Mouse (Mus musculus): ENCODE data around the gene Cyp4f39.
"Not testable (repeated sequence)": the region's sequence is repeated elsewhere in the genome, so short reads cannot be mapped to it uniquely, and the experiment has no call there.

Cyp4f39 gene

DNA sequence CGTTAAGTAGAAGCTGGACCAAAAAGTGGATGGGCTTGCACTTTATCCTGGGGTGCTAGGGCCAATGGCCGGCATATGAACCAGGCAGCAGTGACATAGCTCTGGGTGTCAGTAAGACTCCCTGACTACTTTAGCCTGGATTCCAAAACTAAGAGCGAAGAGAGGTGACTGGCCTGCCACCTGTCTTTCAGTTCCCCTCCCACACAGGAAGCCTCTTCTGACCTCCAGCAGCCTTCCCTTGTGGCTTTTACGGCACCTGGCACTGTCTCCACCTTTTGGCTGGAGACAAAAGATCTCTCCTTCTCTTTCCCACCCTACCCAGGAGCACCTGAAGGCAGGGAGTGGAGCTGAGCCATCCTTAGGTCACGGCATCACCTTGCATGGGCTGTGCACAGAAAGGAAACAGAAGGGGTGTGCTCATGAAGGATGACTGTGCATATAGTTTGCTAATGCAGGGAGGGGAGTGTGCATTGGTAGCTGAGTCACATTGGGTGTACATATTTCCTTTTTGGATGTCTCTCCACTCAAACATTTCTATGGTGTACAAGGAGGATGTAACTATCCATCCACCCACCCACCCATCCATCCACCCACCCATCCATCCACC, 22.5 kb downstream of the Cyp4f39 start:
- no peak for DNase-seq (ENCODE audit: low spot score)

DNA sequence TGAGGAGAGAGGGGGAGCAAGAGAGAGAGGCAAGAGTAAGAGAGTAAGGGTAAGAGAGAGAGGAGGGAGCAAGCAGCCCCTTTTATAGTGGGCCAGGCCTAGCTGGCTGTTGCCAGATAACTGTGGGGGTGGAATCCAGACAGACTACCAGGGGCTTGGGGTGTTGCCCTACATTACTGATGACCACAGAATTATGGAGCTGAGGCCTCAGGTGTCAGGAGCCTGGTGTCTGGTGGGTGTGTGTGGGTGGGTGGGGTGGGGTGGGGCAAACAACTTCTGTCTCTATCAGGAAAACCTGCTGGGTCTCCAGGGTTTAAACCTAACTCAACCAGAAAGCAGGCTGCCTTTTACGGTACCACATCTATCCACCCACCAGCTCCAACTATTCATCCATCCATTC, 24.7 kb downstream of the Cyp4f39 start:
- no peak for DNase-seq (ENCODE audit: low spot score)

DNA sequence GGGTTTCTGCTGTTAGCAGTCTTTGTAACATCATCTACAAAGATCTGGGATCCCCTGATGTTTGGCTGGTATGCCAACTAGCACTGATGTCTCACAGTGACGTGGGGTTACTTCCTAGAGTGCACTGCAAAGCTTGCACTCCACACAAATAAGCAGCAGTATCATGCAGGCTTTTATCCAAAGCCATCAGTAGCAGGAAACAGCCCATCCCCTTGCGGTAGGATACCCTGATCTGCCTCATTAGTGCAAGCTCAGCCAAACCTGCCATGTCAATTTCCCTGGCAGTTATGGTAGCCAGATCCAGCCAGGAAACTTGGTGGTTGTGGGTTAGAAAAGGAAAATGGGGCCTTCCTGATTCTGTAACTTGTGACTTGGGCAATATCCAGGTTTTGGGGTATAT, 26.2 kb downstream of the Cyp4f39 start:
- DNase-seq (ENCODE audit: low spot score): no peak

DNA sequence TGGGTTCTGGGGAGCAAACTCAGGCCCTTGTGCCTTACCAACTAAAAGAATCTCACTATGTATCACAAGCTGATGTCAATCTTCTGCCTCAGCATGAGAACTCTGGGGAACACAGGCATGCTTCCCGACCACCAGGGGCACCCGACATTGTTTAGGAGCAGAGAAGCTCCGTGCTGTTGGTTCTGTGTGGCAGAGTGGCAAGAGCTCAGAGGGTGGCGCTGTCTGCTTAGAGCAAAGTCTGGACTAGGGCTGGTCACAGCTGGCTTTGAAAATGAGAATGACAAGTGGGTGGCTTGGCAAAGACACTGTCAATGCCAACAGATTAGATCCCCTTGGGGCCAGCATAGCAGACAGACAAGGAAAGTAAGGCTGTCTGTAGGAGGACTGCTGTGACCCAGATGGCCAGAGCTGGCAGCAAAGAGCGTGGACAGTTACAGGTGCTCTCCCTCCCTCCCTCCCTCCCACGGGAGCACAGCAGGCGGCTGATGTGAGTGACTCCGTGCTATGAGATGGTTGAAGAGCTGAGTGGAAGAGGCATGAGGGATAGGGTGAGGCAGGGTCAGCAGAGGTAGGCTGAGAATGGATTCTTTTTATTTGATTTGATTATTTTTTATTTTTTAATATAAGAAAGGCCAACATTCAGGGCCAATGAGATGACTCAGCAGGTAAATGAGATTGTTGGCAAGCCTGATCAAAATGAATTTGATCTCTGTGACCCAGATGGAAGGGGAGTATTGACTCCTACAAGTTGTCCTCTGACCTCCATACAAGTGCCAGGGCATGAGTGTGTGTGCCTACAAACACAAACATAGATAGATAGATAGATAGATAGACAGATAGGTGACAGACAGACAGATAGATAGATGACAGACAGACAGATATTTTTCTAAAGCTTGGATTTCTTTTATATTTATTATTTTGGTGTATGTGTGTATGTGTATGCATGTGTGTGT, 27.3 kb downstream of the Cyp4f39 start:
- DNase-seq (ENCODE audit: low spot score): peak; percentile 40

DNA sequence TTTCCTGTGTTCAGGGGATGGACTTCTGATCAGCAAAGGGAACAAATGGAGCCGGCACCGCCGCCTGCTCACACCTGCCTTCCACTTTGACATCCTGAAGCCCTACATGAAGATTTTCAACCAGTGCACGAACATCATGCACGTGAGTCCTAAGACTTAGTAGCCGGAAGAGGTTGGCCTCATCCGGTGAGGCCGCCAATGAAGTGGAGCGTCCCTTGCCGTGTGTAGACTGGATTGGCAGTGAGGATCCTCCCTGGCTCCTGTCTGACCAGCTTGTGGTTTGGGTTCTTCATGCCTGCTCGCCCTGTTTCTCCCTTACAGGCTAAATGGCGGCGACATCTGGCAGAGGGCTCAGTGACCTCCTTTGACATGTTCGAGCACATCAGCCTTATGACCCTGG, 29.2 kb downstream of the Cyp4f39 start:
- DNase-seq (ENCODE audit: low spot score): no peak

DNA sequence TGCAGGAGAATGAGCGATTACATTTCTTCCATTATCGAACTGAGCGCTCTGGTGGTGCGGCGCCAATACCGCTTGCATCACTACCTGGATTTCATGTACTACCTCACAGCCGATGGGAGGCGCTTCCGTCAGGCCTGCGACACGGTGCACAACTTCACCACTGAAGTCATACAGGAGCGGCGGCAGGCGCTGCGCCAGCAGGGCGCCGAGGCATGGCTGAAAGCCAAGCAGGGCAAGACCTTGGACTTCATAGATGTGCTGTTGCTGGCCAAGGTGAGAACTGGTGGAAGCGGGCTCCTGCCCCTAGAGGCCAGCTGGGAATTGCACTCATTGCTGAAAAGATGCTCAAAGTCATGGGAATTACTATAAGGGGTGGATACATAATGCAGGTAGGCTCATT, 30.7 kb downstream of the Cyp4f39 start:
- peak; percentile 77 for DNase-seq (ENCODE audit: low spot score)

DNA sequence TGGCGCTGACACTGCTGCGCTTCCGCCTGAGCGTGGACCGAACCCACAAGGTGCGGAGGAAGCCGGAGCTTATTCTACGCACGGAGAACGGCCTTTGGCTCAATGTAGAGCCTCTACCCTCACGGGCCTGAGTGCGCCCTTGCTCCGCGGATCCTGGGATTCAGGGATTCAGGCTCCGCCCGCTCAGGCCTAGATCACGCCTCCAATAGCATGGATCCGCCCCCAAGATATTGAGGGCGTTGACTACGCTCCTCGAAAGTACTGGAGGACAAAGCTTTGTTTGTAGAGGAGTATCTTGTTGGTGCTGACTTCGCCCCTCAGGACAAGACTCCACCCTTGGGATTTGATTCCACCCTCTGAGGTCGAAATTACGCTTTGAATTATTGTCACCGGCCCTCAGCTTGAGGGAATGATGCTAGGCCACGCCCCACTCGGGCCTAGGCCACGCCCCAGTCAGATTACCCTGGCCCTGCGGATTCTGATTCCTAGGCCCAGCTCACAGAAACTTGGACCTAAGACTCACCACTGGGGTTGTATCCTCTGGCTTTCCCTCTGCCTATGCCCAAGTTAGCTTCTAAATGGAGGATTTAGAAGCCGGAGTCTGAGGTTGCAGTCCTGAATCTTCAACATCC, 39.9 kb downstream of the Cyp4f39 start:
- peak; percentile 78 for DNase-seq (ENCODE audit: low spot score)

DNA sequence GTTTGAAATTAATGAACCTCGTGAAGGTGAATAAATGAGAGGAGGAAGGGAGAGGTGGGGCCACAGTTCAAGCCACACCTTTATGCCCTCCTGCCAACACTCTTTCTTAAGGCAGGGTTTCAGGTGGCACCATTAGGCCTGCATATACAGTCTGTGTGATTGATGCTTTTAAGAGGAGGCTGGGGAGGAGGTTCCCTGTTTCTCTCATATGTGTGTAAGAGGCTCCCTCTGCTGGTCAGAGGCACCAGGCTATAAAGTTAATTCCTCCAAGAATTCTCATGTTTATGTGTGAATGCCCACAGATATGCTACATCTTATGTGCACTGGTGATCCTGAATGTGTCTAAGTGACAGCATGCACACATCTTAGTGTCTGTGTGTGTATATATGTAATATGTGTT, 42.1 kb downstream of the Cyp4f39 start:
- DNase-seq (ENCODE audit: low spot score): peak; percentile 85

DNA sequence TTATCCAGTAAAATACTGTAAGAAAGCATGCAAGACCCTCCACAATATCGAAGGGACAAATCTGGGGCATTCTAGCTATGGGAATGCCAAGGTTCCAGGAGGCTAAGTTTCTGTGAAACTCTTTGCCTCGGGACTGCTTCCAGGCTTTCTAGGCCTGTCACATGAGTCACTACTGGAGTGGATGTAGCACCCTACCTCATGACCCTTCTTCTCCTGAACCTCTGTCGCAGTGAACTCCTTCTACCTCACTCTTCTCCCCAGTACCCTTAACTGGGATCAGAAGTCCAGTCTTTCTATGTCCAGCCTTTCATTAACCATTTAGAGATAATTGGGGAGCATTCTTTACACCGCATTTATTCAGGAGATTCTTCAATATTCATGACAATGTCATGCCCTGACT, 48.0 kb downstream of the Cyp4f39 start:
- not testable (repeated sequence) for DNase-seq (ENCODE audit: low spot score)

DNA sequence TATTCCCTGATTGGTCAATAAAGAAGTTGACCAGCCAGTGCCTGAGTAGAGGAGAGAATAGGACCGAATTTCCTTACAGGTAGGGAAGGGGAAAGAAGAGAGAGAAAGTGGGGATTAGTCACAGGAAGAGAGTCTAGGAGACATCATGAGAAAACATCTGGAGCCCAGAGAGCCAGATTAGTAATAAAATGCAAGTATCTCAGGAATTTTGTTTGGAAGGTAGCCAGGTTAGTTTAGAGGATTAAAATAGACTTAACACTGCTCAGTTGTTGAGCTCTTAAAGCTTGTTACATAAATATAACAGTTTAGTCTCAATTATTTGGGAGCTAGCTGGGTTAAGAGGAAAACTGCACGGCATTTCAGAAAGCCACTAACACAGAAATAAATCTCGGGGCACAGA, 48.5 kb downstream of the Cyp4f39 start:
- DNase-seq (ENCODE audit: low spot score): no peak

DNA sequence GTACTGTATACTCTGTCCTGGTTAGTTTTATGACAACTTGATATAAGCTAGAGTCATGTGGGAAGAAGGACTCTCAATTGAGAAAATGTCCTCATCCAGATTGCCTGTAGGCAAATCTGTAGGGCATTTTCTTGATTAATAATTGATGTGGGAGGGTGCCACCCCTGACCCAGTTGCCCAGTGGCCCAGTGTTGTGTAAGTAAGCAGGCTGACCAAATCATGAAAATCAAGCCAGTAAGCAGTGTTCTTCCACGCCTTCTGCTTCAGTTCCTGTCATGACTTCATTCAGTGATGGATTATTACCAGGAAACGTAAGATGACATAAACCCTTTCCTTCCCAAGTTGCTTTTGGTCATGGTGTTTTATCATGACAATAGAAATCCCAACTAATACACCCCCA, 50.6 kb downstream of the Cyp4f39 start:
- no peak for DNase-seq (ENCODE audit: low spot score)

DNA sequence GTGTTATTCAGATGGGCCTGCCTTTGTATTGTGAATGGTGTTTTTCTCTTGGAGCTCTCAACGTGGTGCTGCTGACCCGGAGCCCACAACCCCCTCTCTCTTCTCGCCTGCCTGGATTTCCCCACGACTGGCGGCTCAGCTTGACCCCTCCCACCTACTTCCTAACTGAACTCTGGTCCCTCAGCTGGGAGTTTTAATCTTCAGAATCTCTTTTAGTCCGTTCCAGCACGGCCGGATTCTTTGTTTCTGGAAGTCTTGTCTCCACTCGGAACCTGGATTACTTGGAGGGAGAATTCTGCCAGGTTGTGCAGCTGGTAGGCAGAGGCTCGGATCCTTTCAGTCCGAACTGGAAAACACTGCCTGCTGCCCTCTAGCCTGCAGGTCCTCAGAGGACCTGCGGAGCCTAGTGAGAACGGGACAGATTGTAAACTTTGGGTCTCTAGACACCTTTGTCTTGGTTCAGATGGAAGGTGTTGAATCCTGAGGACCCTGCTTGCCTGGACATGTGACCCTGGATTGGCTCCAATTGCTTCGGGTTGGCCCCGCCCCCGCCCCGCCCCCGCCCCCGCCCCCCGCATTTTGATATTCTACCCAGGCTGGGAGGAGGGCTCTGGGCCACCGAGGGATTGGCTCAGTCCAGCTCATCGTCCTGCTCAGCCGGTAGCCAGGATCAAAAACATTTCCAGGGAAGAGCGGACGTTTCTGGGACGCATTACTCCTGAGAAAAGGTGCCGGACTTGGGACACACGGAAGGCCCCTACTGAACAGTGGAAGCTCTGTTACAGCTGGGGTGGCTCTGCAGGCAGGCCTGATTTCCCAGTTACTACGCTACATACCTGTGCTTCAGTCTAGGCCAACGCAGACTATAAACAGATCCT, 53.6 kb downstream of the Cyp4f39 start, which contains the start of gene Cyp4f17:
Cyp4f17 (plus strand) TSS at position 200 of the 878 bp plus-strand sequence.
- peak; percentile 79 for DNase-seq (ENCODE audit: low spot score)

DNA sequence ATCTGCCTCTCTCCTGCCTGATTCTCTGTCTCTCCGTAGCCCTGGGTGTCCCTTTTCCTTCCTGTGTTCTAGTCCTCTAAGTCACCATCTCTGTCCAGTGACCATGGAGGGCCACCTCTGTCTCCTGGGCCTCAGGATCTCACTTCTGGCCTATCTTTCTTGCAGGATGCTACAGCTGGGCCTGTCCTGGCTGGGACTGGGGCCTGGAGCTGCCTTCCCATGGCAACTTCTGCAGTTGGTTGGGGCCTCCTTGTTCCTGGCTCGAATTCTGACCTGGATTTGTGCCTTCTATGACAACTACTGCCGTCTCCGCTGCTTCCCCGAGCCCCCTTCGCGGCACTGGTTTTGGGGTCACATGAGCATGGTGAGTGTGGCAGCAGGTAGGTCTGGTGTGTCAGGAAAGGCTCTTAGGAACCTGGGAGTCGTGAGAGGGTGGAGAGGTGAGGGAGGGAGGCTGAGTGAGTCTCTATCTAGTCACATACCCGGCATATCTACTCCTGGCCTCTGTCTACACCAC, 54.3 kb downstream of the Cyp4f39 start:
- DNase-seq (ENCODE audit: low spot score): no peak

DNA sequence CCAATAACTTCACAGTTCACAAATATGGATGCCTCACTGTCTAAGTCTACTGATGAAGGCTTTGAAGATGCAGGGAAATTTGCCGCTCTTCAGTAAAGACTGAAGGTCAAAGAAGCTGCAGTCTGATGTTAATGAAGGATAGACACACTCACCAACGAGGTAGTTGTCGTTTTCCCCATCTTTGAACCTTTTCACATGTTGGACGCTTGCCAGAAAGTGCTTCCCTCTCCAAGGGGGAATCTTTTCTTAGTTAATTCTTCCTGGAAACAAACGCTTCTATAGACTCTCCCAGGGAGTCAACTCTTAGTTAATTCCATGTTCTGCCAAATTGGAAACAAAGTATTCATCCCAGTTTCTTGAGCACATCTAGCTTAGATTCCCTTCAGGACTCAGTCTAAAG, 63.6 kb downstream of the Cyp4f39 start:
- DNase-seq (ENCODE audit: low spot score): no peak

DNA sequence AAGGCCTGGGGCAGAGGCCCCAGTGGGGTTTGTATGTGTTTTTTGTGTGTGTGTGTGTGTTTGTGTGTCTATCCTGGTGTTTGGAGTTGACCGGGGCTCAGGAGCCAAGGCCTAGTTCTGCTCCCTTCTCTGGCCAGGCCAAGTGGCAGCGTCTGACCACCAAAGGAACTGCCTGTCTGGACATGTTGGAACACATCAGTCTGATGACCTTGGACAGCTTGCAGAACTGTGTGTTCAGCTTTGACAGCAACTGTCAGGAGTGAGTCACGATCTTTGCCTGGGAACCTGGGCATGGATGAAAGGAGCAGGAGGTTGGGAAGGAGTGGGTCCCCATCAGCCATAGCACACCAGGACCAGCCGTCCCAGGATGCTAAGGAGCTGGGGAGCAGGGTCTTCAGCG, 69.5 kb downstream of the Cyp4f39 start:
- no peak for DNase-seq (ENCODE audit: low spot score)

DNA sequence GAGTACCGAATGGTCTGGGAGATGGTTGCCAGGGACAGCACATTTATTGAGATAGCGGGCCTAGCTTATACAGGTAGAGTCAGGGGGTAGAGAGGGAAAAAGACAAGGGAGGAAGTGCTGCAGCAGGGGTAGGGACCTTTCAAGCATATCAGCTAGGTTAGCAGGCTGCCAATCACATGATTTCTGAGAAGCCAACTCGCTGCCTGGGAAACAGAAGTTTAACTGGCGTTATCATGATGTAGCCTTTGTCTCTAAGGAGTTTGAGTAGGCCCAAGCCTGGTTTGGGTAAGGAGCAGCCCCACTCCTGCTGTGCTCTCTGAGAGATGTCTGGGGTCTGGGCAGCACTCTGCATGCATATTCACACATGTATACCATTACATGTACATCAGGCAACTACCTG, 69.9 kb downstream of the Cyp4f39 start:
- no peak for DNase-seq (ENCODE audit: low spot score)

DNA sequence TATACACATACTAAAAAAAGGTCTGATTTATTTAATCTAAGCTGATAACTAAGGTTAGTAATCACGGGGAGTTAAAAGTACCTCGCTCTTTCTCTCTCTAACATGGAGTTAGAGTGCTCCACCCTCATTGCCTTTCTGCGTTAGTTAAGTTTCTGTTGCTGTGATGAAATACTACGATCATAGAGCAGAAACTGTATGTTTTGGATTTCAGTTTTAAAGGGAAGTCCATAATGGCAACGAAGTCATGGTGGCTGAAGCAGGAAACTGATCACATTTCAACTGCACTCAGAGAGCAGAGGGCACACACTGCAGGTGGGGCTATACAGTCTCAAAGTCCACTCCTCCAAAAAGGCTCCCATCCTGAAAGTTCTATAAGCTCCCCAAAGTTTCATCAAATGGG, 70.3 kb downstream of the Cyp4f39 start:
- DNase-seq (ENCODE audit: low spot score): no peak

DNA sequence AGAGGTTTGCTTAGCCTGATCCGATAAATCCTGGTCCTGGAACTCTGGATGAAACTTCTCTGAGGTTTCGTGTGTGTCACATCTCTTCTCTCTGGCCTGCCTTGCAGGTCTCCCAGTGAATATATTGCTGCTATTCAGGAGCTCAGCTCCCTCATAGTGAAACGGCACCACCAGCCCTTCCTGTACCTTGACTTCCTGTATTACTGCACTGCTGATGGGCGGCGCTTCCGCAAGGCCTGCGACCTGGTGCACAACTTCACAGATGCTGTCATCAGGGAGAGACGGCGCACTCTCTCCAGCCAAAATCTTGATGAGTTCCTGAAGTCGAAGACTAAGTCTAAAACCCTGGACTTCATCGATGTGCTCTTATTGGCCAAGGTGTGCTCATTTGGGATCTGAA, 71.4 kb downstream of the Cyp4f39 start:
- no peak for DNase-seq (ENCODE audit: low spot score)

DNA sequence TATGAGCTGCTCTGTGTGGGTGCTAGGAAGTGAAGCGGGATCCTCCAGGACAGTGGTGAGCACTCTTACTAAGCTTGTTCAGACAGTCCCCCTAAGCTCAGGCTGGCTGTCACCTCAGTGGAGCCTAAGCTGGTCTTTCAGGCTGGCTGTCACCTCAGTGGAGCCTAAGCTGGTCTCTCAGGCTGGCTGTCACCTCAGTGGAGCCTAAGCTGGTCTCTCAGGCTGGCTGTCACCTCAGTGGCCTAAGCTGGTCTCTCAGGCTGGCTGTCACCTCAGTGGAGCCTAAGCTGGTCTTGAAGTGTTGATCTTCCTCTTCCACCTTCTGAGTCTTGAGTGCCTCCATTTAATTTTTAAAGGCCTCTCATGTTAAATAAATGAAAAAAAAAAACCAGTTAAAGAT, 73.8 kb downstream of the Cyp4f39 start:
- DNase-seq (ENCODE audit: low spot score): not testable (repeated sequence)

DNA sequence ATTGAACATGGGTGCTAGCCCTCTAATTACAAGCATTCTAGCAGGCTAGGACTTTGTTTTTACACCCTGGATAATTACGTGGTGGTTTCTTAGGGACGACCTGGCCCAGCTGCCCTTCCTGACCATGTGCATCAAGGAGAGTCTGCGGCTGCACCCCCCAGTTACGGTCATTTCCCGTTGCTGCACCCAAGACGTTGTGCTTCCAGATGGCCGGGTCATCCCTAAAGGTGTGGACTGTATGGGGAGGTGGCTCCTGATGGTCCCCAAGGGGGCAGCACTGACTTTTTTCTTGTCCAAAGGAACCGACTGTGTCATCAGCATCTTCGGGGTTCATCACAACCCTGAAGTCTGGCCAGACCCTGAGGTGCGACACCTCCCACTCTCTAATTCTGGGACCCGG, 75.2 kb downstream of the Cyp4f39 start:
- no peak for DNase-seq (ENCODE audit: low spot score)

DNA sequence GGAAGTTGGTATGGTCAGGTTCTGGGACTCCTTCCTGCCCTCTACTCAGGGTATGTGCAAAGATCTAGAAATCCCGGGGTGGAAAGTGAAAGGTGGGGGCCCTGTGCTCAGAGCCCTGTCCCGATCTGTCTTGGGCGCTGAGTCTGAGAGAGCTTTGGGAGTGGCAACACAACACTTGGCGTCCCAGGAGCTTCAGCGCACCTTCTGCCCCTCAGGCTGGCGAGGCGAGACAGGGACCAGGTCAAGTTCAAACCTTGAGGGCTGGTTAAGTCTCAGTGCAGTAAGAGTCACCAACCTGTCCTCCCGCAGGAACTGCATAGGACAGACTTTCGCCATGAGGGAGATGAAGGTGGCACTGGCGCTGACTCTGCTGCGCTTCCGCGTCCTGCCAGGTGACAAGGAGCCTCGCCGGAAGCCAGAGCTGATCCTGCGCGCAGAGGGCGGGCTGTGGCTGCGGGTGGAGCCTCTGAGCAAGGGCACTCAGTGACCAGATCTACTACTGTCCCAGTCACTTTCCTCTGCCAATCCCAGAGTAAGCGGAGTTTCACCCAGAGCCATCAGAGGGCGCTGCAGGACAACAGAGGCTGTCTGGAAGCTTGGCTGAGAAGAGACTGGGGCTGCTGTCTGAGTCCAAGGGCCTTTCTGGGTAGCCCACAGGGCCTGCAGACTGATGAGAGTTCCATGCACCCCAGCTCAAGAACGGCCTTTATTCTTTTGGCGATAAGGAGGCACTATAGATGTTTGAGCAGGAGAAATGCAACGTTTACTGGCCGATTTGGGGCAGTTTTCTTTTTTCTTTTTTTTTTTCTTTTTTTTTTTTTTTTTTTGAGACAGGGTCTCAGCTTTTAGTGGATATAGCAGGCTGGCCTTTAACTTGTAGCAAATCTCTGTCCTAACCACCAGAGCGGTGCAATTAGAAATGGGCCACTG, 76.2 kb downstream of the Cyp4f39 start:
- DNase-seq (ENCODE audit: low spot score): peak; percentile 94
